Mouse (Mus musculus): ENCODE measurements around the gene Igf2bp3.

The Igf2bp3 gene

GRCm38 (mm10) chr6:49077894-49078293, 136.9 kb downstream of the Igf2bp3 start:
- DNase-seq (ENCODE audit: low read depth, low spot score), result no peak

GRCm38 (mm10) chr6:49074117-49074490, 140.7 kb downstream of the Igf2bp3 start:
- DNase-seq (ENCODE audit: low read depth, low spot score), result no peak

GRCm38 (mm10) chr6:49073304-49074116, 141.2 kb downstream of the Igf2bp3 start, which contains the start of gene Malsu1:
Malsu1 (plus strand) TSS chr6:49073795.
- DNase-seq (ENCODE audit: low read depth, low spot score), result peak; percentile 93

- DNase-seq (ENCODE audit: low read depth, low spot score), result no peak
These were observed 146.4 kb downstream of the Igf2bp3 start for GRCm38 (mm10) chr6:49068361-49068760.

GRCm38 (mm10) chr6:49057053-49058021, 157.4 kb downstream of the Igf2bp3 start:
- DNase-seq (ENCODE audit: low read depth, low spot score), result peak; percentile 52

- no peak for DNase-seq (ENCODE audit: low read depth, low spot score)
These were observed 158.7 kb downstream of the Igf2bp3 start for GRCm38 (mm10) chr6:49056009-49056408.

GRCm38 (mm10) chr6:49055256-49055733, 159.5 kb downstream of the Igf2bp3 start:
- DNase-seq (ENCODE audit: low read depth, low spot score), result no peak

GRCm38 (mm10) chr6:49052191-49052590, 162.6 kb downstream of the Igf2bp3 start:
- DNase-seq (ENCODE audit: low read depth, low spot score), result no peak

- DNase-seq (ENCODE audit: low read depth, low spot score), result no peak
These were observed 163.9 kb downstream of the Igf2bp3 start for GRCm38 (mm10) chr6:49050677-49051410.

- no peak for DNase-seq (ENCODE audit: low read depth, low spot score)
These were observed 166.4 kb downstream of the Igf2bp3 start for GRCm38 (mm10) chr6:49048395-49048794.

GRCm38 (mm10) chr6:49047848-49048247, 166.9 kb downstream of the Igf2bp3 start:
- no peak for DNase-seq (ENCODE audit: low read depth, low spot score)

- DNase-seq (ENCODE audit: low read depth, low spot score), result no peak
These were observed 167.8 kb downstream of the Igf2bp3 start for GRCm38 (mm10) chr6:49046976-49047375.

GRCm38 (mm10) chr6:49046502-49046901, 168.3 kb downstream of the Igf2bp3 start:
- DNase-seq (ENCODE audit: low read depth, low spot score), result no peak

GRCm38 (mm10) chr6:49039470-49040180, 175.1 kb downstream of the Igf2bp3 start:
- no peak for DNase-seq (ENCODE audit: low read depth, low spot score)

- no peak for DNase-seq (ENCODE audit: low read depth, low spot score)
These were observed 177.5 kb downstream of the Igf2bp3 start for GRCm38 (mm10) chr6:49037268-49037662.

- peak; percentile 30 for DNase-seq (ENCODE audit: low read depth, low spot score)
These were observed 178.2 kb downstream of the Igf2bp3 start, which contains the start of gene Gpnmb for GRCm38 (mm10) chr6:49036275-49037267. Gpnmb (plus strand) TSS chr6:49036546.
